Mouse (Mus musculus) ES-E14 (cell line): Measurements from ENCODE around the gene Atp5mpl. TPM values are rescaled to one million over a fixed set of nuclear protein-coding genes. Genes with fewer than 3 reads are reported as not detected.

ENCODE experiments used
- DNase-seq: peaks from one replicate; pipeline ENCODE4 v3.0.0-alpha.2; 2013; ENCODE audit warnings: low read depth, low spot score
- H3K27ac ChIP-seq: 2 replicates; pipeline ENCODE4 v1.5.1; 2012; ENCODE audit warnings: low read depth, mild to moderate bottlenecking, low read length, moderate library complexity, mixed read lengths; ENCODE audit not compliant: poor library complexity, insufficient read depth, severe bottlenecking
- H3K36me3 ChIP-seq: 2 replicates; pipeline ENCODE4 v1.6.1; 2012; ENCODE audit warnings: mild to moderate bottlenecking, low read length, moderate library complexity, mixed read lengths; ENCODE audit not compliant: control insufficient read depth, poor library complexity, insufficient read depth, severe bottlenecking
- H3K4me1 ChIP-seq, 2 experiments: fragments of 150-350 bp in 1 of 2; sonication (generic) in 1 of 2; 2 replicates each; pipeline ENCODE4 v1.6.1; 2012; ENCODE audit warnings: low read length in 2 of 2, mild to moderate bottlenecking in 1 of 2, mixed read lengths in 1 of 2; ENCODE audit not compliant: control insufficient read depth in 2 of 2, insufficient read depth in 2 of 2, poor library complexity in 1 of 2
- H3K4me3 ChIP-seq, 2 experiments: fragments of 150-350 bp in 1 of 2; sonication (generic) in 1 of 2; 2 replicates each; pipeline ENCODE4 v1.5.1; 2012; ENCODE audit warnings: low read length in 2 of 2, low read depth in 1 of 2, mild to moderate bottlenecking in 1 of 2, mixed read lengths in 1 of 2; ENCODE audit not compliant: insufficient read depth in 1 of 2, poor library complexity in 1 of 2, severe bottlenecking in 1 of 2
- H3K9ac ChIP-seq: 2 replicates; pipeline ENCODE4 v1.6.1; 2012; ENCODE audit warnings: low read depth, mild to moderate bottlenecking, low read length, mixed read lengths; ENCODE audit not compliant: poor library complexity, insufficient read depth, severe bottlenecking
- H3K9me3 ChIP-seq: fragments of 150-350 bp; sonication (generic); 2 replicates; pipeline ENCODE4 v1.6.1; 2012; ENCODE audit warnings: low read depth, mild to moderate bottlenecking, low read length; ENCODE audit not compliant: control insufficient read depth, insufficient read depth
- CHD2 ChIP-seq: IDR thresholded peaks from 2 replicates; pipeline ENCODE4 v1.6.1; 2014; ENCODE audit warnings: mild to moderate bottlenecking, low read depth, low read length, inconsistent platforms
- HCFC1 ChIP-seq: IDR thresholded peaks from 2 replicates; pipeline ENCODE4 v1.6.1; 2012; ENCODE audit warnings: low read length, inconsistent platforms, borderline replicate concordance; ENCODE audit not compliant: insufficient read depth
- MAFK ChIP-seq: IDR thresholded peaks from 2 replicates; pipeline ENCODE4 v1.6.1; 2014; ENCODE audit warnings: mild to moderate bottlenecking, low read depth, low read length, inconsistent platforms; ENCODE audit not compliant: insufficient read depth
- ZC3H11A ChIP-seq: IDR thresholded peaks from 2 replicates; pipeline ENCODE4 v1.6.1; 2012; ENCODE audit warnings: low read depth, mild to moderate bottlenecking, inconsistent platforms, low read length, borderline replicate concordance
- ZNF384 ChIP-seq: IDR thresholded peaks from 2 replicates; pipeline ENCODE4 v1.6.1; 2012; ENCODE audit warnings: low read depth, low read length, inconsistent platforms
- in situ Hi-C, 2 experiments: fragments of 600-800 bp; cut with MboI; formaldehyde crosslinking; loops; one replicate each; pipeline ENCODE4 v1.15.1; 2025; ENCODE audit warnings: low sequenced_read_pairs in 2 of 2, inconsistent platforms in 1 of 2; ENCODE audit not compliant: unreplicated experiment in 2 of 2
- total RNA-seq: library from RNA; depleted of rRNA; stranded (reverse); fragments of 300-350 nt; gene quantifications from 2 replicates; pipeline ENCODE4 v1.2.3, GENCODE M21; 2012

Atp5mpl gene
- total RNA-seq, 1 experiment = 297 TPM

DNA sequence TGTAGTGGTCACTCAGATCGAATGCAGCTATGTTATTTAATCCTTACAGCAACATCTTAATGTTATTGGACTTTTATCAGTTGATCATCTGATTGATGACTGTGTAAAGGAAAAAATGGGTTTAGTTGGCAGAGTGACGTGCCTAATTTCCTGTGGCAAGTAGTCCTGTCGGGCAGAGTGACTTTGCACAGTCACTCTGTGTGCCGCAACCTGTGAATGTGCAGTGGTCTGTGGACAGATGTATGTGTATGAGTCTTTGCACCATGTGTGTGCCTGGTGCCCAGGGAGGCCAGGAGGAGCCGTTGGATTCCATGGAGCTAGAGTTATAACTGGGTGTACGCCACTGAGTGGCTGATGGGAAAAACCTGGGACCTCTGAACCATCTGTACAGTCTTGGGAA, 7.8 kb upstream of the Atp5mpl start:
- TF ChIP-seq ZC3H11A (no peak), CHD2 (no peak), ZNF384 (no peak)
- Histone ChIP-seq H3K9ac (no peak overlapping the region), H3K4me3 (no peak overlapping the region), H3K36me3 (no peaks in the 10 kb centered on the region), H3K27ac (no peak overlapping the region), H3K9me3 (no peaks in the 10 kb centered on the region), H3K4me1 (peaks cover 0 to 6% of the 10 kb centered on the region in 2 experiments; a peak in 1 of 4 replicates)
- no peak for DNase-seq
- in situ Hi-C loops = no loop called here

DNA sequence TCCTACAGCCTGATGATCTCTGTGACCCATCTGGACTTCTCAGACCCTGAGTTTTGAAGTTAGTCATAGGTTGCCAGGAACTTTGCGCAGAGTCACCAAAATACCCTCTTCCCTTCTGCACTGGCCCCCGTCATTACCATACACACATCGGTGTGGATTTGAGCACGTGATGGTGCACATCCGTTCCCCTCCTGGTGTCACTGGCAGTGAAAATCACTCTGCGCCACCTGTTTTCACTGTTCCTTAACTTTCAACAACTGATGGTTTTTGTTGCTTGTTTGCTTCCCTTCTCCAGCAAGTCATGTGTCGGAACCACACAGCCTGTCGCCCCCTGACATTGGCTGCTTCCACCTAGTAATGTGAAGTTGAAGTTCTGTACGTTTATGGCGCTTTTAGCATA, 5.7 kb upstream of the Atp5mpl start:
- peaks cover 0 to 6% of the 10 kb centered on the region in 2 experiments; a peak in 1 of 4 replicates for H3K4me1 ChIP-seq
- no peak overlapping the region for H3K4me3 ChIP-seq
- no peak overlapping the region for H3K27ac ChIP-seq
- DNase-seq = no peak
- H3K36me3 ChIP-seq = no peaks in the 10 kb centered on the region
- TF ChIP-seq ZC3H11A (no peak), HCFC1 (no peak), MAFK (no peak), ZNF384 (no peak), CHD2 (no peak)
- in situ Hi-C loops = no loop called here
- no peak overlapping the region for H3K9ac ChIP-seq
- H3K9me3 ChIP-seq = no peaks in the 10 kb centered on the region

DNA sequence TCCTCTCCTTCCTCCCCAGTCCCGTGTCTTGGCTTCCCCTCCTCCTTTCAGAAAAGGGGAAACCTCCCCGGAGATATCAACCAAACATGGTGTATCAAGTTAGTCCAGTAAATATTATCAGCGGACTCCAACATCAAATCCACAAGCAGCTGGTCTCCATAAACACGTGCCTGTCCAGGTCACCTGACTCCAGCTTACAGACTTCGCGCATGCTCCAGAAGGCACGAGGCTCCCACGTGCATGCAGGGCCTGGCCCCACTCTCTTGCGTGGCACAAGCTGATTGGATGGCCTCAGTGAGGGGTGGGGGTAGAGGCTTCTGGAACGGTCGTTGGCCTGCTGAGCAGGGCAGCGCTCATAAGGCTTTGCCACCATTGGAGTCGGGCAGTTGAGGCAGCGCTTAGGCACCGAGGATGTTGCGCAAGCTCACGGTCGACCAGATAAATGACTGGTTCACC, 4.5 kb upstream of the Atp5mpl start, which contains the start of gene Tdrd9:
Tdrd9 (plus strand) TSS at position 329 of the 456 bp plus-strand sequence.
- H3K4me1 ChIP-seq = 0 out of 4 replicates have a peak, but pooled peaks cover 0 to under 1% of the 10 kb centered on the region in 2 experiments
- in situ Hi-C loops = no loop called here
- no peak within 1 kb of the TSS for H3K9ac ChIP-seq
- DNase-seq = no peak
- TF ChIP-seq CHD2 = no peak
- TF ChIP-seq HCFC1 = no peak
- TF ChIP-seq MAFK = no peak
- TF ChIP-seq ZNF384 = no peak
- no peak within 1 kb of the TSS for H3K27ac ChIP-seq
- H3K9me3 ChIP-seq = no peaks in the 10 kb centered on the region
- no peaks in the 10 kb centered on the region for H3K36me3 ChIP-seq
- 0 out of 4 replicates have a peak within 1 kb of the TSS, but pooled peaks of 1 of the 2 experiments have one; percentile 17 for H3K4me3 ChIP-seq

DNA sequence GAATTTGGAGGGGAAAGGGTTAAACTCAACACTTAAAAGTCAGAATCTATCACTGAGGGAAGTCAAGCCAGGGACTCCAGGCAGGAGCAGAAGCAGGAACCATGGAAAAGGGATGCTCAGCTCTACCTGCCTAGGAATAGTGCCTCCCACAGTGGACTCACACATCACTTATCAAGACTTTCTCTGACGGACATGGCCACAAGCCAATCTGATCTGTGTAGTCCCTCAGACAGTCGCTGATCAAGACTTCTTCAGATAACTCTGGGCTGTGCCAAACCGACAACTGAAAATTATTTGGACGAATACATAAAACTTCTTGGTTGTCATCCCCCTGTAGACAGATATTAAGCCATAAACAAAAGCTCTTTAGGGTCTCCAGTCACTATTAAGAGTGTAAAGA, 3.3 kb upstream of the Atp5mpl start:
- H3K36me3 ChIP-seq = no peaks in the 10 kb centered on the region
- in situ Hi-C loops = no loop called here
- no peak overlapping the region for H3K27ac ChIP-seq
- H3K9me3 ChIP-seq = no peaks in the 10 kb centered on the region
- H3K4me3 ChIP-seq = no peak overlapping the region
- no peak overlapping the region for H3K9ac ChIP-seq
- TF ChIP-seq ZNF384 (no peak), CHD2 (no peak), MAFK (no peak), HCFC1 (no peak), ZC3H11A (no peak)
- peaks cover 2 to 3% of the 10 kb centered on the region in 2 experiments; a peak in 1 of 4 replicates for H3K4me1 ChIP-seq
- no peak for DNase-seq

DNA sequence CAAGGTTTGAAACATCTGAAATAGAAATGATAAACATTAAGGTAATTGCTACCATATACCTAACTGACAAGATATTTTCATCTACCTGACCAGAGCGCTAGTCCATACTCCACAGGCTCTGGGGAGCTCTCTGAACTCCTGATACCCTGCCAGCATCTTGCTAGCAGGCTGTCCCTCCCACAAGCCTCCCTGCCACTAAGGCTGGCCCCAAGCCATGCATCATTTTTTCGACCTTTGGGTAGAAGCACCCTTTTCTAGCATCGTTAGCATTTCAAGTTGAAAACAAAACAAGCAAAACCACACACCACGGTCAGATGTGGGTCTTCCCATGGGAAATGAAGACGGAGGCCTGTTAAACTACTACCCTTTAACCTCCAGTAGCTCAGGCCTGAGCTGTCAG, 3.4 kb downstream of the Atp5mpl start:
- Histone ChIP-seq H3K4me1 (peaks cover 2 to 3% of the 10 kb centered on the region in 2 experiments; a peak in 1 of 4 replicates), H3K4me3 (no peak overlapping the region), H3K36me3 (peaks cover 30% of the 10 kb centered on the region), H3K9ac (no peak overlapping the region), H3K27ac (no peak overlapping the region), H3K9me3 (no peaks in the 10 kb centered on the region)
- no peak for DNase-seq
- in situ Hi-C loops = no loop called here
- TF ChIP-seq ZC3H11A (no peak), MAFK (no peak), ZNF384 (no peak), HCFC1 (no peak), CHD2 (no peak)
